Mouse (Mus musculus) ES-E14 (cell line): ENCODE measurements at regions not wholly inside any gene's neighbourhood (a gene's known extent, or its start where the extent isn't known, plus 50 kb on each side); places are given as distances from the start of the nearest gene placed in this dataset.

Experiments used
- DNase-seq: peaks from one replicate; pipeline ENCODE4 v3.0.0-alpha.2; 2013; ENCODE audit warnings: low read depth, low spot score
- H3K27ac ChIP-seq: 2 replicates; pipeline ENCODE4 v1.5.1; 2012; ENCODE audit warnings: low read depth, mild to moderate bottlenecking, low read length, moderate library complexity, mixed read lengths; ENCODE audit not compliant: poor library complexity, insufficient read depth, severe bottlenecking
- H3K36me3 ChIP-seq: 2 replicates; pipeline ENCODE4 v1.6.1; 2012; ENCODE audit warnings: mild to moderate bottlenecking, low read length, moderate library complexity, mixed read lengths; ENCODE audit not compliant: control insufficient read depth, poor library complexity, insufficient read depth, severe bottlenecking
- H3K4me1 ChIP-seq, 2 experiments: fragments of 150-350 bp in 1 of 2; sonication (generic) in 1 of 2; 2 replicates each; pipeline ENCODE4 v1.6.1; 2012; ENCODE audit warnings: low read length in 2 of 2, mild to moderate bottlenecking in 1 of 2, mixed read lengths in 1 of 2; ENCODE audit not compliant: control insufficient read depth in 2 of 2, insufficient read depth in 2 of 2, poor library complexity in 1 of 2
- H3K4me3 ChIP-seq, 2 experiments: fragments of 150-350 bp in 1 of 2; sonication (generic) in 1 of 2; 2 replicates each; pipeline ENCODE4 v1.5.1; 2012; ENCODE audit warnings: low read length in 2 of 2, low read depth in 1 of 2, mild to moderate bottlenecking in 1 of 2, mixed read lengths in 1 of 2; ENCODE audit not compliant: insufficient read depth in 1 of 2, poor library complexity in 1 of 2, severe bottlenecking in 1 of 2
- H3K9ac ChIP-seq: 2 replicates; pipeline ENCODE4 v1.6.1; 2012; ENCODE audit warnings: low read depth, mild to moderate bottlenecking, low read length, mixed read lengths; ENCODE audit not compliant: poor library complexity, insufficient read depth, severe bottlenecking
- H3K9me3 ChIP-seq: fragments of 150-350 bp; sonication (generic); 2 replicates; pipeline ENCODE4 v1.6.1; 2012; ENCODE audit warnings: low read depth, mild to moderate bottlenecking, low read length; ENCODE audit not compliant: control insufficient read depth, insufficient read depth
- CHD2 ChIP-seq: IDR thresholded peaks from 2 replicates; pipeline ENCODE4 v1.6.1; 2014; ENCODE audit warnings: mild to moderate bottlenecking, low read depth, low read length, inconsistent platforms
- HCFC1 ChIP-seq: IDR thresholded peaks from 2 replicates; pipeline ENCODE4 v1.6.1; 2012; ENCODE audit warnings: low read length, inconsistent platforms, borderline replicate concordance; ENCODE audit not compliant: insufficient read depth
- MAFK ChIP-seq: IDR thresholded peaks from 2 replicates; pipeline ENCODE4 v1.6.1; 2014; ENCODE audit warnings: mild to moderate bottlenecking, low read depth, low read length, inconsistent platforms; ENCODE audit not compliant: insufficient read depth
- ZC3H11A ChIP-seq: IDR thresholded peaks from 2 replicates; pipeline ENCODE4 v1.6.1; 2012; ENCODE audit warnings: low read depth, mild to moderate bottlenecking, inconsistent platforms, low read length, borderline replicate concordance
- ZNF384 ChIP-seq: IDR thresholded peaks from 2 replicates; pipeline ENCODE4 v1.6.1; 2012; ENCODE audit warnings: low read depth, low read length, inconsistent platforms
- in situ Hi-C, 2 experiments: fragments of 600-800 bp; cut with MboI; formaldehyde crosslinking; loops; one replicate each; pipeline ENCODE4 v1.15.1; 2025; ENCODE audit warnings: low sequenced_read_pairs in 2 of 2, inconsistent platforms in 1 of 2; ENCODE audit not compliant: unreplicated experiment in 2 of 2

GRCm38 (mm10) chr16:74984207-74984606, 572.6 kb upstream of the Robo2 start:
- no peaks in the 10 kb centered on the region for H3K36me3 ChIP-seq
- DNase-seq, result no peak
- H3K4me3 ChIP-seq, result no peak overlapping the region
- no peaks in the 10 kb centered on the region for H3K9me3 ChIP-seq
- in situ Hi-C loops, result no loop called here
- no peak overlapping the region for H3K27ac ChIP-seq
- no peaks in the 10 kb centered on the region for H3K4me1 ChIP-seq
- no peak overlapping the region for H3K9ac ChIP-seq
- TF ChIP-seq CHD2 (no peak), HCFC1 (no peak), ZNF384 (no peak), ZC3H11A (no peak), MAFK (no peak)

- in situ Hi-C loops, result no loop called here
- DNase-seq, result no peak
- Histone ChIP-seq H3K4me3 (no peak overlapping the region), H3K9ac (no peak overlapping the region), H3K9me3 (no peaks in the 10 kb centered on the region), H3K4me1 (no peaks in the 10 kb centered on the region), H3K27ac (no peak overlapping the region), H3K36me3 (no peaks in the 10 kb centered on the region)
- TF ChIP-seq ZC3H11A (no peak), MAFK (no peak), ZNF384 (no peak)
Measured at GRCm38 (mm10) chr16:74966099-74966498, 554.5 kb upstream of the Robo2 start.

- H3K9me3 ChIP-seq, result no peaks in the 10 kb centered on the region
- no peaks in the 10 kb centered on the region for H3K36me3 ChIP-seq
- no peaks in the 10 kb centered on the region for H3K4me1 ChIP-seq
- no peak for TF ChIP-seq ZNF384
- TF ChIP-seq CHD2, result no peak
- no peak for TF ChIP-seq ZC3H11A
- TF ChIP-seq MAFK, result no peak
- no peak for TF ChIP-seq HCFC1
- H3K9ac ChIP-seq, result no peak overlapping the region
- no peak overlapping the region for H3K27ac ChIP-seq
- DNase-seq, result no peak
- H3K4me3 ChIP-seq, result no peak overlapping the region
- in situ Hi-C loops, result no loop called here
Measured at GRCm38 (mm10) chr16:74929739-74930138, 518.1 kb upstream of the Robo2 start.

DNA sequence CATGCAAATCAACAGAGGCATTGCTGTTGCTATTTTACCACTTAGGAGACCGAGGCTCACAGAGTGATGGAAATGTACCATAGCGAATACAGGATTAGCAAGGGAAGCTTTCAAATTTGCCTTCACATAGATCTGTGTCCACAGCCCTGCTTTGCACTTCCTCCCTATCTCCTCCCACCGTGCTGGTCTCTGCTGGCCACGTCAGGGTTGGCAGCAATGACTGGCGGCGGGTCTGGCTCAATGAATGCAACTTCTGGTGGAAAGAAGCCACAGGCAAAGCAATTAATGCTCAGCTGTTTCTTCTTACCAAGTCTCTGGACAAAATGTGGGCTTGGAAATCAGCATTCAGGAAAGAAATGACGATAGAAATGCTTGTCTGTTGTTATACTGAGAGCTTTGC, 489.2 kb upstream of the Robo2 start:
- Histone ChIP-seq H3K4me1 (no peaks in the 10 kb centered on the region), H3K9ac (no peak overlapping the region), H3K9me3 (no peaks in the 10 kb centered on the region), H3K27ac (no peak overlapping the region), H3K4me3 (no peak overlapping the region), H3K36me3 (no peaks in the 10 kb centered on the region)
- TF ChIP-seq MAFK (no peak), HCFC1 (no peak), ZNF384 (no peak), ZC3H11A (no peak), CHD2 (no peak)
- no peak for DNase-seq
- in situ Hi-C loops, result no loop called here

DNA sequence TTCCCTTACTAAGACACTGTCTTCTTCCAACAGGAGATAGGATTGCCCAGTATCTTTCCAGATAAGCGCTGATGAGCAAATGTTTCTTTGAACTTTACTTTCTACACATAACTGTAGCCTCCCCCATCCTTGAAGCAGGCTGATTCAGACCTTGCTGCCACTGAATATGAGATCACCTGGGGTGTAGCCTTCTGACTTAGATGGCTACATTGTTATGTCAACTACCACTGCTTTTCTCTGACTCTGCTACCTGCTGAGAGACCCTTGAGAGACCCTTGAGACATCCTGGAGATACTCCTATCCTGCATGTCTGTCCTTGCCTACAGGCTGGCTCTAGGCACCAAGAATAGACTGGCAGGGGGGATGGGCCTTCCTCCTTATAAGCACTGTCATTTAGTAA, 476.1 kb upstream of the Robo2 start:
- Histone ChIP-seq H3K9me3 (no peaks in the 10 kb centered on the region), H3K9ac (no peak overlapping the region), H3K4me1 (no peaks in the 10 kb centered on the region; a peak in 2 of 4 replicates), H3K27ac (no peak overlapping the region), H3K36me3 (no peaks in the 10 kb centered on the region), H3K4me3 (no peak overlapping the region)
- in situ Hi-C loops, result no loop called here
- TF ChIP-seq HCFC1 (no peak), MAFK (no peak), ZC3H11A (no peak), CHD2 (0 out of 2 replicates have a peak, but pooled peaks have one; percentile 27), ZNF384 (no peak)
- peak; percentile 42 for DNase-seq
